Mouse (Mus musculus): ENCODE results near the gene Dpp9. TPM values are rescaled to one million over a fixed set of nuclear protein-coding genes. Genes with fewer than 3 reads are reported as not detected.

The Dpp9 gene
- polyA plus RNA-seq, 1 experiment from 2014 or later, result 50.6 TPM

DNA sequence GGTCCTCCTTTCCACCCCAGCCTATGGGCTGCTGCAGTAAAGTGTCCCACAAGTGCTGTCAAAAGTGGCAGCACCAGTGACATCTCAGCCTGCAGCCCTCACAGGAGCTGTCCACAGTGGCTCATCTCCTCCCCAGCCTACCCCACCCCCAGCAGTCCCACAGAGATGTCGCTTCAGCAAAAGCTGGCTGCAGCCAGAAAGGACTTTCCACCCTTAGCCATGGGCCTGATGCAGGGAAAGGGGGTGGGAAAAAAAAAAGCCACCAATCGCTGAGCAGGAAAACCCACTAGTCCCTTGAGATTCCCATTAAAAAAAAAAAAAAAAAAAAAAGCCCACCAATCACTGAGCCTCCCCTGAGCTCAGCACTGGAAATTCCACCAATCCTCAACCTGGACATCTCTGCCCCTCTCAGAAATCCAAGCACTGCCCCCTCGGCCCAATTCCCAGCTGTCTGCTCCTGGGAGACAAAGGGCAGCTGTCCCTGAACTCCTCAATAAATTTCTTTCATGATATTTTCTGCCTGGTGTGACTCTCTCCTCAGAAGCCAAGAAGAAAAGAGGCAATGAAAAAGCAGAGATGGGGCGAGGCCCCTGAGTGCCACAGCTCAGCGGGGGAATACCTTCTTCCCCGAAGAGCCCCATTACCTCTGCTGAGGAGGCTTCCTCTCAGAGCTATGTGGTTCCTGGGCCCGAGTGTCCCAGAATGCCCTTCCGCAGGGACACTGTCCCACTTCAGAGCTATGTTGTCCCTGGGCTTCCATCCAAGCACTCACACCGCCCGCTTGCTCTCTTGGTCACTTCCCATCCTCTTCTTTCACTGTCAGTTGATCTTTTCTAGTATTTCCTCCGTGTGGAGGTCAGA, 33.2 kb downstream of the Dpp9 start:
- peaks cover 5% of the 10 kb centered on the region; the same call in 1 of the 2 replicates for H3K36me3 ChIP-seq (ENCODE audit: control insufficient read depth, insufficient read depth, low read length)
- no peaks in the 10 kb centered on the region for H3K27me3 ChIP-seq (ENCODE audit: control insufficient read depth, insufficient read depth, low read length)
- DNase-seq (ENCODE audit: low spot score) (no peak), ATAC-seq (replicated peaks; ENCODE audit: low FRiP score) (no peak)
- WGBS, result 46% methylated on average over 11 of the region's 11 CpGs
- 0 out of 2 replicates have a peak, but pooled peaks cover 3% of the 10 kb centered on the region for H3K4me1 ChIP-seq (replicated peaks; ENCODE audit: control insufficient read depth, insufficient read depth, low read length)
- H3K9ac ChIP-seq (ENCODE audit: low read length), result no peak overlapping the region
- no peak overlapping the region for H3K4me3 ChIP-seq (ENCODE audit: low read depth, low read length)
- H3K27ac ChIP-seq (ENCODE audit: low read depth, low read length), result peak overlapping the region; percentile 1; the same call in 1 of the 2 replicates
- H3K4me2 ChIP-seq (ENCODE audit: low read depth, low read length, severe bottlenecking), result no peak overlapping the region
- H3K9me3 ChIP-seq (ENCODE audit: control insufficient read depth, low read length), result no peaks in the 10 kb centered on the region

DNA sequence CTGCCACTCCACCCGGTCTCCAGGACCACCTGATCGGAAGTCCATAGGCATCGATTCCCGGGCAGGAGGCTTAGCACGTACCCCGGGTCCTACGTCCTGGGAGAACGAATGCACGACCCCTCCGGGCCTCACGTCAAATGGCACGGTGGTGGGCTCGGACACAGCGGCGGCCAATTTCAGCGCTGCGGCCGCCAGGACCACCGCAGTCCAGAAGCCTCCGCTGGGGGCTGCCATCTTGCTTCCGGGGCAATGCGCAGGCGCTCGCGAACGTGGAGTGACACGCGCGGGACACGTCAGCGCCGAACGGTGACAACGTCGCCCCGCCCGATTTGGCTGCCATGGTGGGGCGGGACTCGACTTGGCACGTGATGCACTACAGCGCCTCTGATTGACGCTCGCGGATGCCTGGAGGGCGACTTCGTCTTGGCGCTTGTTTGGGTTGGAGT, 35.0 kb downstream of the Dpp9 start, which contains the start of gene Mydgf:
Mydgf (minus strand) TSS at position 263 of the 446 bp plus-strand sequence.
- peak within 1 kb of the TSS; percentile 90 for H3K4me2 ChIP-seq (ENCODE audit: low read depth, low read length, severe bottlenecking)
- H3K36me3 ChIP-seq (ENCODE audit: control insufficient read depth, insufficient read depth, low read length), result peaks cover 3% of the 10 kb centered on the region; the same call in 1 of the 2 replicates
- no peaks in the 10 kb centered on the region for H3K9me3 ChIP-seq (ENCODE audit: control insufficient read depth, low read length)
- no peaks in the 10 kb centered on the region for H3K27me3 ChIP-seq (ENCODE audit: control insufficient read depth, insufficient read depth, low read length)
- peak within 1 kb of the TSS; percentile 80 for H3K4me3 ChIP-seq (ENCODE audit: low read depth, low read length)
- H3K27ac ChIP-seq (ENCODE audit: low read depth, low read length), result 0 out of 2 replicates have a peak within 1 kb of the TSS, but pooled peaks have one; percentile 46
- ATAC-seq (replicated peaks; ENCODE audit: low FRiP score) (peak; percentile 95), DNase-seq (ENCODE audit: low spot score) (peak; percentile 97)
- peak within 1 kb of the TSS; percentile 74 for H3K9ac ChIP-seq (ENCODE audit: low read length)
- under 1% methylated on average over 47 of the region's 47 CpGs for WGBS
- H3K4me1 ChIP-seq (replicated peaks; ENCODE audit: control insufficient read depth, insufficient read depth, low read length), result 0 out of 2 replicates have a peak, but pooled peaks cover 3% of the 10 kb centered on the region

DNA sequence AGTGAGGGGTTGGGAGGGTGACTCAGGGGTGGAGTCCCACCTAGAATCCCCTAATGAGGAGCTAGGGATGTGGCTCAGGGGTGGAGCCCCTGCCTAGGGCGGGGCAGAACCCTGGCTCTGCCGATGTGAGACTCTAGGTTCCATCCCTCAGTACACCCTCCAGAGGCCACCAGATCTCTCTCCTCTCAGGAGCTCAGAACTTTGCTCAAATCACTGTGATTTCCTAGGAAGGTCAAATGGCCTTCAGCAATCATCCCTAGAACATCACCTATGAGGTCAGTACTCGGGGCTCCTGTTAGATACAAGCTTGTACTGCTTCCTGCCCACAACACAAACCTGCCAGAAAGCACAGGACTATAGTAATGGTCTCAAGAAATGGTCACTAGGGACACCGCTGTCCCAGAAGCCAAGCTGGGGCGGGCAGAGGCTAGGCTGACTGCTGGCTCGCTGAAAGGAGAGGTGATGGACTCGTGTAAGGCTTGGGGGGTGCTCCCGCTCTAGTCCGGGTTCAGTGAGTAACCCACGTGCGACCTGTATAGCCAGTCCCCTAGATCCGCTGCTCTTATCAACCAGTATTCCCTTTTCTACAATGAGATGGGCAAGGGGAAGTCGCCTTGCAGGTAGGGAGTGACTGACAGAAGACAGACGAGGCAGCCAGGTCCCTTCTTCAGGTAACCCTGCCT, 35.6 kb downstream of the Dpp9 start:
- peak; percentile 59 for ATAC-seq (replicated peaks; ENCODE audit: low FRiP score)
- WGBS, result under 1% methylated on average over 14 of the region's 14 CpGs

GRCm38 (mm10) chr17:56175416-56175815, 43.3 kb downstream of the Dpp9 start:
- Histone ChIP-seq H3K36me3 (ENCODE audit: control insufficient read depth, insufficient read depth, low read length) (peaks cover 4% of the 10 kb centered on the region; the same call in 1 of the 2 replicates), H3K4me3 (ENCODE audit: low read depth, low read length) (no peak overlapping the region), H3K27ac (ENCODE audit: low read depth, low read length) (no peak overlapping the region), H3K9ac (ENCODE audit: low read length) (no peak overlapping the region), H3K27me3 (ENCODE audit: control insufficient read depth, insufficient read depth, low read length) (no peaks in the 10 kb centered on the region), H3K9me3 (ENCODE audit: control insufficient read depth, low read length) (no peaks in the 10 kb centered on the region), H3K4me1 (replicated peaks; ENCODE audit: control insufficient read depth, insufficient read depth, low read length) (peaks cover 2% of the 10 kb centered on the region; the same call in 1 of the 2 replicates), H3K4me2 (ENCODE audit: low read depth, low read length, severe bottlenecking) (no peak overlapping the region)
- ATAC-seq (replicated peaks; ENCODE audit: low FRiP score), result no peak
- 98% methylated on average over 3 of the region's 3 CpGs for WGBS
- DNase-seq (ENCODE audit: low spot score), result no peak

More for the DNA sequence above, 35.6 kb downstream of the Dpp9 start:
- 0 out of 2 replicates have a peak overlapping the region, but pooled peaks have one; percentile 46 for H3K27ac ChIP-seq (ENCODE audit: low read depth, low read length)
- peak overlapping the region; percentile 74 for H3K9ac ChIP-seq (ENCODE audit: low read length)
- 0 out of 2 replicates have a peak, but pooled peaks cover 3% of the 10 kb centered on the region for H3K4me1 ChIP-seq (replicated peaks; ENCODE audit: control insufficient read depth, insufficient read depth, low read length)
- H3K4me2 ChIP-seq (ENCODE audit: low read depth, low read length, severe bottlenecking), result peak overlapping the region; percentile 90
- no peak for DNase-seq (ENCODE audit: low spot score)
- no peaks in the 10 kb centered on the region for H3K9me3 ChIP-seq (ENCODE audit: control insufficient read depth, low read length)
- peak overlapping the region; percentile 80 for H3K4me3 ChIP-seq (ENCODE audit: low read depth, low read length)
- peaks cover 3% of the 10 kb centered on the region; the same call in 1 of the 2 replicates for H3K36me3 ChIP-seq (ENCODE audit: control insufficient read depth, insufficient read depth, low read length)
- no peaks in the 10 kb centered on the region for H3K27me3 ChIP-seq (ENCODE audit: control insufficient read depth, insufficient read depth, low read length)

GRCm38 (mm10) chr17:56173401-56174046, 45.2 kb downstream of the Dpp9 start:
- no peak overlapping the region for H3K27ac ChIP-seq (ENCODE audit: low read depth, low read length)
- H3K27me3 ChIP-seq (ENCODE audit: control insufficient read depth, insufficient read depth, low read length), result no peaks in the 10 kb centered on the region
- peaks cover 4% of the 10 kb centered on the region; the same call in 1 of the 2 replicates for H3K36me3 ChIP-seq (ENCODE audit: control insufficient read depth, insufficient read depth, low read length)
- peaks cover 8% of the 10 kb centered on the region; the same call in 1 of the 2 replicates for H3K4me1 ChIP-seq (replicated peaks; ENCODE audit: control insufficient read depth, insufficient read depth, low read length)
- H3K4me3 ChIP-seq (ENCODE audit: low read depth, low read length), result no peak overlapping the region
- DNase-seq (ENCODE audit: low spot score) (no peak), ATAC-seq (replicated peaks; ENCODE audit: low FRiP score) (no peak)
- no peak overlapping the region for H3K9ac ChIP-seq (ENCODE audit: low read length)
- no peaks in the 10 kb centered on the region for H3K9me3 ChIP-seq (ENCODE audit: control insufficient read depth, low read length)
- WGBS, result 56% methylated on average over 10 of the region's 10 CpGs
- H3K4me2 ChIP-seq (ENCODE audit: low read depth, low read length, severe bottlenecking), result no peak overlapping the region

DNA sequence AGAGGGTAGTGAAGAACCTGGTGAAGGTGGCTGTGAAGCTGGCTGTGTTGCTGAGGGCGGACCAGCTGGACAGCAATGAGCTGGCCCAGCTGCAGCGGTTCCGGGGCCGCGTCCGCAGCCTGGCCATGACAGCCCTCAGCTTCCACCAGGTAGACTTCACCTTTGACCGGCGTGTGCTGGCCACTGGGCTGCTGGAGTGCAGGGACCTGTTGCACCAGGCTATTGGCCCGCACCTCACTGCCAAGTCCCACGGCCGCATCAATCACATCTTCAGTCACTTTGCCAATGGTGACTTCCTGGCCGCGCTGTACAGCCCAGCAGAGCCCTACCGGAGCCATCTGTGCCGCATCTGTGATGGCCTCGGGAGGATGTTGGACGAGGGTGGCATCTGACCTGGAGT, 46.8 kb downstream of the Dpp9 start:
- no peak overlapping the region for H3K9ac ChIP-seq (ENCODE audit: low read length)
- H3K27me3 ChIP-seq (ENCODE audit: control insufficient read depth, insufficient read depth, low read length), result no peaks in the 10 kb centered on the region
- peaks cover 8% of the 10 kb centered on the region; the same call in 1 of the 2 replicates for H3K4me1 ChIP-seq (replicated peaks; ENCODE audit: control insufficient read depth, insufficient read depth, low read length)
- no peaks in the 10 kb centered on the region for H3K9me3 ChIP-seq (ENCODE audit: control insufficient read depth, low read length)
- no peak overlapping the region for H3K4me3 ChIP-seq (ENCODE audit: low read depth, low read length)
- ATAC-seq (replicated peaks; ENCODE audit: low FRiP score), result no peak
- H3K4me2 ChIP-seq (ENCODE audit: low read depth, low read length, severe bottlenecking), result no peak overlapping the region
- DNase-seq (ENCODE audit: low spot score), result no peak
- 94% methylated on average over 17 of the region's 17 CpGs for WGBS
- no peak overlapping the region for H3K27ac ChIP-seq (ENCODE audit: low read depth, low read length)
- peaks cover 4% of the 10 kb centered on the region; the same call in 1 of the 2 replicates for H3K36me3 ChIP-seq (ENCODE audit: control insufficient read depth, insufficient read depth, low read length)

GRCm38 (mm10) chr17:56171456-56171855, 47.2 kb downstream of the Dpp9 start:
- Histone ChIP-seq H3K9me3 (ENCODE audit: control insufficient read depth, low read length) (no peaks in the 10 kb centered on the region), H3K4me1 (replicated peaks; ENCODE audit: control insufficient read depth, insufficient read depth, low read length) (peaks cover 8% of the 10 kb centered on the region; the same call in 1 of the 2 replicates), H3K27ac (ENCODE audit: low read depth, low read length) (no peak overlapping the region), H3K27me3 (ENCODE audit: control insufficient read depth, insufficient read depth, low read length) (no peaks in the 10 kb centered on the region), H3K36me3 (ENCODE audit: control insufficient read depth, insufficient read depth, low read length) (no peaks in the 10 kb centered on the region; the same call in 1 of the 2 replicates), H3K4me3 (ENCODE audit: low read depth, low read length) (no peak overlapping the region), H3K4me2 (ENCODE audit: low read depth, low read length, severe bottlenecking) (no peak overlapping the region), H3K9ac (ENCODE audit: low read length) (no peak overlapping the region)
- ATAC-seq (replicated peaks; ENCODE audit: low FRiP score) (no peak), DNase-seq (ENCODE audit: low spot score) (no peak)
- 91% methylated on average over 9 of the region's 9 CpGs for WGBS

DNA sequence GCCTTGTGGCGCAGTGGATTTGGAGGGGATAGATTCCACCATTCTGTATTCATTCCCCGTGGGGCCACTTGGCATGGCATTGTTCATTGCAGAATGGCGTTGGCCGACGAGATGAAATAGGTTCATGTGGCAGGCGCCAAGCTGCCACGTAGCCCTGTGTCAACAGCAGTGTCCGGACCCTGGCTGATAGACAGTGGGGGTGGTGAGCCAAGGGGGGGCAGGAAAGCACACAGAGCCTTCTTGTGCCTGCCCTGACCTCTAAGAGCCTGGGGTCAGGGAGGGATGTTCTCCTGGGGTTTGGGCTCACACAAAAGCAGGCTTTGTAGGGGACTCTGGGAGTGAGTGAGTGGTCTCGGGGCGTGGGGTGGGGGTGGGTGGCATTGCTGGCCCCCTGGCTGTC, 48.1 kb downstream of the Dpp9 start:
- peaks cover 8% of the 10 kb centered on the region; the same call in 1 of the 2 replicates for H3K4me1 ChIP-seq (replicated peaks; ENCODE audit: control insufficient read depth, insufficient read depth, low read length)
- no peaks in the 10 kb centered on the region for H3K27me3 ChIP-seq (ENCODE audit: control insufficient read depth, insufficient read depth, low read length)
- no peak for ATAC-seq (replicated peaks; ENCODE audit: low FRiP score)
- no peak overlapping the region for H3K4me2 ChIP-seq (ENCODE audit: low read depth, low read length, severe bottlenecking)
- no peak overlapping the region; the same call in 1 of the 2 replicates for H3K9ac ChIP-seq (ENCODE audit: low read length)
- H3K4me3 ChIP-seq (ENCODE audit: low read depth, low read length), result no peak overlapping the region
- no peak for DNase-seq (ENCODE audit: low spot score)
- H3K9me3 ChIP-seq (ENCODE audit: control insufficient read depth, low read length), result no peaks in the 10 kb centered on the region
- H3K27ac ChIP-seq (ENCODE audit: low read depth, low read length), result no peak overlapping the region; the same call in 1 of the 2 replicates
- H3K36me3 ChIP-seq (ENCODE audit: control insufficient read depth, insufficient read depth, low read length), result no peaks in the 10 kb centered on the region
- WGBS, result 26% methylated on average over 10 of the region's 10 CpGs
